Mouse (Mus musculus): Measurements from ENCODE around the gene Elmo1. TPM values are rescaled to one million over a fixed set of nuclear protein-coding genes. Genes with fewer than 3 reads are reported as not detected.

The Elmo1 gene
- polyA plus RNA-seq, 1 experiment from 2014 or later = 12.2 TPM

- 78% methylated on average over 8 of the region's 8 CpGs for WGBS
- Histone ChIP-seq H3K9me3 (ENCODE audit: control insufficient read depth, low read depth, low read length) (no peaks in the 10 kb centered on the region), H3K4me3 (ENCODE audit: low read depth, low read length) (no peak overlapping the region), H3K4me2 (replicated peaks; ENCODE audit: low read depth, low read length) (no peak overlapping the region), H3K9ac (replicated peaks; ENCODE audit: low read depth, low read length) (no peak overlapping the region), H3K36me3 (ENCODE audit: control insufficient read depth, insufficient read depth, low read length) (no peaks in the 10 kb centered on the region), H3K27ac (ENCODE audit: low read length) (no peak overlapping the region), H3K27me3 (ENCODE audit: control insufficient read depth, insufficient read depth, low read length) (no peaks in the 10 kb centered on the region), H3K4me1 (ENCODE audit: control insufficient read depth, insufficient read depth, low read length) (0 out of 2 replicates have a peak, but pooled peaks cover 2% of the 10 kb centered on the region)
- no peak for ATAC-seq (ENCODE audit: insufficient number of reproducible peaks, insufficient read depth, low FRiP score, low read depth)
Measured at GRCm38 (mm10) chr13:20121385-20122043, 31.1 kb downstream of the Elmo1 start.

- H3K9ac ChIP-seq (replicated peaks; ENCODE audit: low read depth, low read length) = no peak overlapping the region
- no peak overlapping the region for H3K4me3 ChIP-seq (ENCODE audit: low read depth, low read length)
- no peaks in the 10 kb centered on the region for H3K27me3 ChIP-seq (ENCODE audit: control insufficient read depth, insufficient read depth, low read length)
- 38% methylated on average over 3 of the region's 3 CpGs for WGBS
- no peaks in the 10 kb centered on the region for H3K36me3 ChIP-seq (ENCODE audit: control insufficient read depth, insufficient read depth, low read length)
- H3K4me1 ChIP-seq (ENCODE audit: control insufficient read depth, insufficient read depth, low read length) = 0 out of 2 replicates have a peak, but pooled peaks cover 2% of the 10 kb centered on the region
- H3K4me2 ChIP-seq (replicated peaks; ENCODE audit: low read depth, low read length) = no peak overlapping the region
- ATAC-seq (ENCODE audit: insufficient number of reproducible peaks, insufficient read depth, low FRiP score, low read depth) = no peak
- H3K9me3 ChIP-seq (ENCODE audit: control insufficient read depth, low read depth, low read length) = no peaks in the 10 kb centered on the region
- H3K27ac ChIP-seq (ENCODE audit: low read length) = no peak overlapping the region
Measured at GRCm38 (mm10) chr13:20123975-20124374, 33.6 kb downstream of the Elmo1 start.

GRCm38 (mm10) chr13:20124965-20125364 lies 34.6 kb downstream of the Elmo1 start:
- no peak overlapping the region for H3K4me2 ChIP-seq (replicated peaks; ENCODE audit: low read depth, low read length)
- no peaks in the 10 kb centered on the region for H3K27me3 ChIP-seq (ENCODE audit: control insufficient read depth, insufficient read depth, low read length)
- no peak for ATAC-seq (ENCODE audit: insufficient number of reproducible peaks, insufficient read depth, low FRiP score, low read depth)
- no peaks in the 10 kb centered on the region for H3K36me3 ChIP-seq (ENCODE audit: control insufficient read depth, insufficient read depth, low read length)
- H3K9me3 ChIP-seq (ENCODE audit: control insufficient read depth, low read depth, low read length) = no peaks in the 10 kb centered on the region
- H3K9ac ChIP-seq (replicated peaks; ENCODE audit: low read depth, low read length) = no peak overlapping the region
- H3K27ac ChIP-seq (ENCODE audit: low read length) = no peak overlapping the region
- WGBS = 57% methylated on average over 7 of the region's 7 CpGs
- 0 out of 2 replicates have a peak, but pooled peaks cover 2% of the 10 kb centered on the region for H3K4me1 ChIP-seq (ENCODE audit: control insufficient read depth, insufficient read depth, low read length)
- H3K4me3 ChIP-seq (ENCODE audit: low read depth, low read length) = no peak overlapping the region

GRCm38 (mm10) chr13:20125845-20126244 lies 35.4 kb downstream of the Elmo1 start:
- H3K9ac ChIP-seq (replicated peaks; ENCODE audit: low read depth, low read length) = no peak overlapping the region
- H3K27me3 ChIP-seq (ENCODE audit: control insufficient read depth, insufficient read depth, low read length) = no peaks in the 10 kb centered on the region
- H3K4me2 ChIP-seq (replicated peaks; ENCODE audit: low read depth, low read length) = no peak overlapping the region
- 0 out of 2 replicates have a peak, but pooled peaks cover 2% of the 10 kb centered on the region for H3K4me1 ChIP-seq (ENCODE audit: control insufficient read depth, insufficient read depth, low read length)
- no peaks in the 10 kb centered on the region for H3K9me3 ChIP-seq (ENCODE audit: control insufficient read depth, low read depth, low read length)
- WGBS = 81% methylated on average over 10 of the region's 10 CpGs
- ATAC-seq (ENCODE audit: insufficient number of reproducible peaks, insufficient read depth, low FRiP score, low read depth) = no peak
- no peak overlapping the region for H3K4me3 ChIP-seq (ENCODE audit: low read depth, low read length)
- H3K27ac ChIP-seq (ENCODE audit: low read length) = no peak overlapping the region
- no peaks in the 10 kb centered on the region for H3K36me3 ChIP-seq (ENCODE audit: control insufficient read depth, insufficient read depth, low read length)

- H3K9me3 ChIP-seq (ENCODE audit: control insufficient read depth, low read depth, low read length) = no peaks in the 10 kb centered on the region
- H3K4me3 ChIP-seq (ENCODE audit: low read depth, low read length) = no peak overlapping the region
- H3K36me3 ChIP-seq (ENCODE audit: control insufficient read depth, insufficient read depth, low read length) = no peaks in the 10 kb centered on the region
- 73% methylated on average over 4 of the region's 4 CpGs for WGBS
- no peak for ATAC-seq (ENCODE audit: insufficient number of reproducible peaks, insufficient read depth, low FRiP score, low read depth)
- H3K27ac ChIP-seq (ENCODE audit: low read length) = no peak overlapping the region
- H3K27me3 ChIP-seq (ENCODE audit: control insufficient read depth, insufficient read depth, low read length) = no peaks in the 10 kb centered on the region
- peaks cover 2% of the 10 kb centered on the region; the same call in 1 of the 2 replicates for H3K4me1 ChIP-seq (ENCODE audit: control insufficient read depth, insufficient read depth, low read length)
- H3K4me2 ChIP-seq (replicated peaks; ENCODE audit: low read depth, low read length) = no peak overlapping the region
- no peak overlapping the region for H3K9ac ChIP-seq (replicated peaks; ENCODE audit: low read depth, low read length)
Measured at GRCm38 (mm10) chr13:20127553-20127952, 37.2 kb downstream of the Elmo1 start.

- ATAC-seq (ENCODE audit: insufficient number of reproducible peaks, insufficient read depth, low FRiP score, low read depth) = no peak
- 57% methylated on average over 4 of the region's 4 CpGs for WGBS
- H3K9ac ChIP-seq (replicated peaks; ENCODE audit: low read depth, low read length) = no peak overlapping the region
- H3K9me3 ChIP-seq (ENCODE audit: control insufficient read depth, low read depth, low read length) = no peaks in the 10 kb centered on the region
- H3K36me3 ChIP-seq (ENCODE audit: control insufficient read depth, insufficient read depth, low read length) = no peaks in the 10 kb centered on the region
- H3K27me3 ChIP-seq (ENCODE audit: control insufficient read depth, insufficient read depth, low read length) = no peaks in the 10 kb centered on the region
- peaks cover 2% of the 10 kb centered on the region; the same call in 1 of the 2 replicates for H3K4me1 ChIP-seq (ENCODE audit: control insufficient read depth, insufficient read depth, low read length)
- H3K27ac ChIP-seq (ENCODE audit: low read length) = no peak overlapping the region
- no peak overlapping the region for H3K4me3 ChIP-seq (ENCODE audit: low read depth, low read length)
- no peak overlapping the region for H3K4me2 ChIP-seq (replicated peaks; ENCODE audit: low read depth, low read length)
Measured at GRCm38 (mm10) chr13:20128097-20128496, 37.7 kb downstream of the Elmo1 start.

GRCm38 (mm10) chr13:20130731-20131130 lies 40.3 kb downstream of the Elmo1 start:
- 83% methylated on average over 3 of the region's 3 CpGs for WGBS
- H3K9ac ChIP-seq (replicated peaks; ENCODE audit: low read depth, low read length) = no peak overlapping the region
- H3K4me1 ChIP-seq (ENCODE audit: control insufficient read depth, insufficient read depth, low read length) = peaks cover 13% of the 10 kb centered on the region; the same call in 1 of the 2 replicates
- no peak overlapping the region for H3K4me3 ChIP-seq (ENCODE audit: low read depth, low read length)
- H3K4me2 ChIP-seq (replicated peaks; ENCODE audit: low read depth, low read length) = no peak overlapping the region
- no peaks in the 10 kb centered on the region for H3K9me3 ChIP-seq (ENCODE audit: control insufficient read depth, low read depth, low read length)
- H3K36me3 ChIP-seq (ENCODE audit: control insufficient read depth, insufficient read depth, low read length) = no peaks in the 10 kb centered on the region
- no peak overlapping the region for H3K27ac ChIP-seq (ENCODE audit: low read length)
- no peaks in the 10 kb centered on the region for H3K27me3 ChIP-seq (ENCODE audit: control insufficient read depth, insufficient read depth, low read length)
- no peak for ATAC-seq (ENCODE audit: insufficient number of reproducible peaks, insufficient read depth, low FRiP score, low read depth)

- no peak overlapping the region for H3K4me3 ChIP-seq (ENCODE audit: low read depth, low read length)
- ATAC-seq (ENCODE audit: insufficient number of reproducible peaks, insufficient read depth, low FRiP score, low read depth) = peak; percentile 85
- no peak overlapping the region for H3K27ac ChIP-seq (ENCODE audit: low read length)
Measured at GRCm38 (mm10) chr13:20131322-20131997, 41.1 kb downstream of the Elmo1 start.

More at GRCm38 (mm10) chr13:20131322-20131997, 41.1 kb downstream of the Elmo1 start:
- Histone ChIP-seq H3K9me3 (ENCODE audit: control insufficient read depth, low read depth, low read length) (no peaks in the 10 kb centered on the region), H3K27me3 (ENCODE audit: control insufficient read depth, insufficient read depth, low read length) (no peaks in the 10 kb centered on the region), H3K9ac (replicated peaks; ENCODE audit: low read depth, low read length) (no peak overlapping the region), H3K36me3 (ENCODE audit: control insufficient read depth, insufficient read depth, low read length) (no peaks in the 10 kb centered on the region), H3K4me1 (ENCODE audit: control insufficient read depth, insufficient read depth, low read length) (peaks cover 13% of the 10 kb centered on the region; the same call in 1 of the 2 replicates), H3K4me2 (replicated peaks; ENCODE audit: low read depth, low read length) (no peak overlapping the region)
- WGBS = 77% methylated on average over 5 of the region's 5 CpGs

All from stomach, embryonic 14.5 days (tissue).